Mouse (Mus musculus) small intestine, adult 2 months (tissue): Measurements from ENCODE around the gene Thnsl1. TPM values are rescaled to one million over a fixed set of nuclear protein-coding genes. Genes with fewer than 3 reads are reported as not detected.
A peak's percentile ranks its signal among the peaks of the same experiment; 100 is the strongest.

Experiments
- H3K27ac ChIP-seq: fragments of 200-500 bp; 2 replicates; pipeline ENCODE4 v1.5.1; 2012; ENCODE audit warnings: low read depth, low read length, control low read depth, inconsistent platforms; ENCODE audit not compliant: insufficient read depth
- H3K27me3 ChIP-seq: fragments of 200-500 bp; 2 replicates; pipeline ENCODE4 v1.6.1; 2012; ENCODE audit warnings: mild to moderate bottlenecking, moderate library complexity, low read length, inconsistent platforms; ENCODE audit not compliant: control insufficient read depth, insufficient read depth
- H3K36me3 ChIP-seq: fragments of 200-500 bp; 2 replicates; pipeline ENCODE4 v1.6.1; 2012; ENCODE audit warnings: mild to moderate bottlenecking, low read length, control low read depth, inconsistent platforms; ENCODE audit not compliant: control insufficient read depth, insufficient read depth
- H3K4me1 ChIP-seq: fragments of 200-500 bp; 2 replicates; pipeline ENCODE4 v1.6.1; 2012; ENCODE audit warnings: low read length, inconsistent platforms, mixed read lengths; ENCODE audit not compliant: control insufficient read depth, insufficient read depth, insufficient read length
- H3K4me3 ChIP-seq: fragments of 200-500 bp; 2 replicates; pipeline ENCODE4 v1.5.1; 2012; ENCODE audit warnings: low read depth, mild to moderate bottlenecking, control low read depth, inconsistent platforms, low read length, moderate library complexity
- CTCF ChIP-seq: fragments of 200-500 bp; IDR thresholded peaks from 2 replicates; pipeline ENCODE4 v1.5.1; 2012; ENCODE audit warnings: low read depth, mild to moderate bottlenecking, control low read depth, inconsistent platforms, low read length, moderate library complexity, mixed read lengths; ENCODE audit not compliant: insufficient replicate concordance, insufficient read length; ENCODE audit errors: extremely low read depth
- POLR2A ChIP-seq: fragments of 200-500 bp; IDR thresholded peaks from 2 replicates; pipeline ENCODE4 v1.6.1; 2012; ENCODE audit warnings: low read depth, mild to moderate bottlenecking, control low read depth, inconsistent platforms, low read length, moderate library complexity
- WGBS: fragments of 180-500 bp; shearing (Covaris S2); methylation state at CpG from one replicate; pipeline ENCODE4 v1.1.7; 2018; 5-methylcytosine and 5-hydroxymethylcytosine counted together
- polyA plus RNA-seq: library from polyadenylated mRNA; depleted of rRNA; stranded (reverse); fragments of >200 nt; gene quantifications from 2 replicates; pipeline ENCODE4 v1.2.3, GENCODE M21; 2012

Thnsl1 gene
- polyA plus RNA-seq, 1 experiment, result 2.4 TPM

DNA sequence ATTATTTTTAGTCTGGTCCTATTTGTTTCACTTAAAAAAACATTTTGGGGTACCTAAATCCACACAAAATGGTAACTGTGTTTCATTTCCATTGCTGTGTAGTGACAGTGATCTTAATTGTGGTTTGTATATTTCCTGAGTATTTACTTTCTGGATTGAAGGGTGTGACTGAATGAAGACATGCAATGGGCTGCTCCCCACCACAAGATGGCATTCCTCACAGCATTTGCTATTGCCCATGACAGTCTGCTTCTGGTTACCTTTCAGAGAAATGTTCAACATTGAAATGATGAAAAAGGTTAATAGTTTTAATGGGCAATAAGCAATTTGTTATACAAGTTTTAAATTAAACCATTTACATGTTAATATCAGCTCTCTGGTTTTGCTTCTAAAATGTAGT lies 8.8 kb downstream of the Thnsl1 start:
- 0 out of 2 replicates have a peak, but pooled peaks cover 1% of the 10 kb centered on the region for H3K36me3 ChIP-seq
- no peaks in the 10 kb centered on the region for H3K4me1 ChIP-seq
- no peak overlapping the region for H3K4me3 ChIP-seq
- H3K27ac ChIP-seq, result no peak overlapping the region
- TF ChIP-seq CTCF (no peak), POLR2A (no peak)
- H3K27me3 ChIP-seq, result no peaks in the 10 kb centered on the region

DNA sequence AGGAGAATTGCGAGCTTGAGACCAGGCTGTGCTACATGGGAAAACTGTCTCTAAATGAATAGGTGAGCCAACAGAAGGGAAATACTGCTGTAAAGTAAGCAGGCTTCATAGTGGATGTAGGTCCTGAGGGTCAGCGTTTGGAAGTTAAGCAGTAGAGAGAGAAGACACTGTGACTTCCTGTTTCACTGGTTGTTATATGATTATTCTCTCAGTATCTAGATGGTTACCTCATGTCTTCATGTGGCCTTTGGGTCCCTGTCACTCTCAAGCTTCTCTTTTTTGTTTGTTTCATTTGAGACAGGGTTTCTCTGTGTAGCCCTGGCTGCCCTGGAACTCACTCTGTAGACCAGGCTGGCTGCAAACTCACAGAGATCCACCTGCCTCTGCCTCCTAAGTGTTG lies 9.8 kb downstream of the Thnsl1 start:
- H3K27me3 ChIP-seq, result no peaks in the 10 kb centered on the region
- no peak overlapping the region for H3K4me3 ChIP-seq
- 93% methylated on average over 2 of the region's 2 CpGs for WGBS
- H3K4me1 ChIP-seq, result no peaks in the 10 kb centered on the region
- TF ChIP-seq POLR2A (no peak), CTCF (no peak)
- H3K36me3 ChIP-seq, result 0 out of 2 replicates have a peak, but pooled peaks cover 1% of the 10 kb centered on the region
- H3K27ac ChIP-seq, result no peak overlapping the region

DNA sequence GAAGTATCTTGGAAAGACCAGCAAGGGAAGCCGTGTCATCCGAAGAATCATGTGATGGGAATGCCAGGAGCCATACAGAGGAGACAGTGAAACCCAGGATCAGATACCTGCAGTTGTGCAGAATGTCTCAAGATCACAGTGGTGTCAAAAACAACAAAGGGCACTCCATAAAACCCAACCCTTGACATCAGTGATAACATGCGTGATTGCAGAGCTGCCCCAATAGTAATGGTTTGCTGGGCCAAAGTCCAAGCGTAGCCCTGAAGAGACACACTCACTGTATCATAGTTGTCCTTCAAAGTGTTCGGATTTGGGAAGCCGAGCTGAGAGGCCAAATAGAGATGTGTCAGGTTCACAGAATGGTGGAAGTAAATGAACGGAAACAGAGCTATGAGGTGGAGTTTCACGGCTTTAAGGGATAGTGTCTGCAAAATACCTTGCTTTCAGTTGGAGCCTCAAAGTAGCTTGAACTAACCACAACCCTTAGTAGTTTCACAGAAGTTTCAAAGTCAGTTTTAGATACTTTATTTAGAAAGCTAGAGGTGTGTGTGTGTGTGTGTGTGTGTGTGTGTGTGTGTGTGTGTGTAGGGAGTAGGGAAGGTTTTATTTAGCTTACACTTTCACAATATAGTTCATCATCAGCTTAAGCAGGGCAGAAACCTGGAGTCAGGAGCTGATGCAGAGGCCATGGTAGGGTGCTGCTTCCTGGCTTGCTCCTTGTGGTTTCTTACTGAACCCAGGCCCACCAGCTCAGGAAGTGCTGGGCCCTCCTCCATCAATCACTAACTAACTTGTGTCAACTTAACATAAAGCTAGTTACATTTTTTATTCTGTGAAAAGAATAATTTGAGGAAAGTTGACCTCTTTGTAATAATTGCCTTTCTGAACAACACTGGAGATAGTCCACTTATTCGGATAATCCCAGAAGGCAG lies 17.2 kb downstream of the Thnsl1 start:
- Histone ChIP-seq H3K4me1 (peaks cover 3% of the 10 kb centered on the region; the same call in 1 of the 2 replicates), H3K27me3 (no peaks in the 10 kb centered on the region), H3K36me3 (no peaks in the 10 kb centered on the region), H3K27ac (peak overlapping the region; percentile 21; the same call in 1 of the 2 replicates), H3K4me3 (no peak overlapping the region)
- no peak for TF ChIP-seq CTCF
- TF ChIP-seq POLR2A, result no peak
- 42% methylated on average over 9 of the region's 9 CpGs for WGBS

DNA sequence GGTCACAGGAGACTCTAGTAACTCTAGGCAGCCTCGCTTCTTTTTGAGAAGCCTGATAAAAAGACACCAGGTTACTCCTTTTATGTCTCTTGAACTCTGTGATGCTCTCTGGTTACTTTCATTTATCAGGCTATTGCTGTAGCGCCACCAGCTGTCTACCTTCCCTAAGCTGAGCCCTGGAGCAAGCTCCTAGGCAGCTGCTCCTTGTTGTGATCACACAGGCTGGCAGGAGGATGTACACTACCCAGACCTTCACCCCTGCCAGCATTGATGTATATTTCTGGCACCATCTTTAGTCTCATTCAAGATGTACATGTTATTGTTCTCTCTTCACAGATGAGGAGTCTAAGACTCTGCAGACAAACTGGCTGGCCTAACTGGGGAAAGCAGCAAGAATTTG lies 24.8 kb downstream of the Thnsl1 start:
- no peaks in the 10 kb centered on the region for H3K27me3 ChIP-seq
- no peaks in the 10 kb centered on the region for H3K36me3 ChIP-seq
- 71% methylated on average over 2 of the region's 2 CpGs for WGBS
- H3K4me1 ChIP-seq, result peaks cover 8% of the 10 kb centered on the region; the same call in 1 of the 2 replicates
- no peak overlapping the region for H3K4me3 ChIP-seq
- no peak overlapping the region for H3K27ac ChIP-seq
- TF ChIP-seq POLR2A (no peak), CTCF (no peak)

DNA sequence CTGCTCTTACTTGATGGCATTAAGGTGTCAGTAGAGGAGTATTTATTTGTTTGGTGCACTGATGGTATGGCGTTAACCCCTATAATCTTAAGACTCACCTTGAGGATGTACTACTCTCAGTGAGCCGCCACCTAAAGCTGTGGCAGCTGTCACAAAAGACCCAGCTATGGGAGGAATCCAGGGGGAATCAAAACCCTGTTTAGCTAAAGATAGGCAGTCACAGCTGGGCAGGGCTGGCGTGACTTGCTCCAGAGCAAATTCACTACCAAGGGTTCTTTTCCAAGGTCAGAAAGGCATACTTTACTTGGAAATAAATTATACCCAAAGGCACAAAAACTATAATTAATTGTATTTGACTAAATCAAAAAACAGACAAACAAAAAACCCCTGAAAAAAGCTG lies 25.6 kb downstream of the Thnsl1 start:
- H3K27me3 ChIP-seq, result no peaks in the 10 kb centered on the region
- H3K36me3 ChIP-seq, result no peaks in the 10 kb centered on the region

DNA sequence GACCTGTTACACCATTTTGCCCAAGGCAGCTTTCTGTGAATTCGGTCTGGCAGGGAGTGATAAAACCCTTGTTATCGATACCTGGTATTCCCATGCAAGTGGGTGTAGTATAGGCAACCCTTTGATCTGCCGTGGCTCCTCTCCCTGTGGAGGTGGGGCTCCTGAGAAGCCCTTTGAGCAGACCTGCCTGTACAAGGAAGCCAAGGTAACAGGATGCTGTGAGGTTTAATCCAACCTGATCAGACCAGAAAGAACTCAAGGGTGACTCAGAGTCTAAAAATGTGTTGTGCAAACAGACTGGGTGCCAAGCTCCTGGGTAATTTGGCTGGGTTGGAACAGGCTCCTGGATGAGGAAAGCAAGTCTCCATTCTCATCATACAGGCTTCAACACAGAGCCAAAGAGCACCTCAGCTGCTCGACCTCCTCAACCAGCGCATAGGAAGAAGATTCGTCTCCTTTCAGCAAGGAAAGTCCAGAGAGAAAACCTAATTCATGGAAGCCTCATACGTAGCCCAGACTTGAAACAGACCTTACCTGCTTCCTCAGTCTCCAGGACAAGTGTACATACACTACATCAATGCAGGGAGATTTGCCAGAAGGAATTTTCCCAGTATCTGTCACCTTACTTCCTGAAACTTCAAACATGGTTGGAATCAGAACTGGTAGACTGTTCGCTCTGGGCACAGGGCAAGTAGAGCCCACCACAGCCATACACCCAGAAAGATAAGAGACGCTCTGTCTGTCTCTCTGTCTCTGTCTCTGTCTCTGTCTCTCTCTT lies 29.5 kb downstream of the Thnsl1 start:
- Histone ChIP-seq H3K27ac (peak overlapping the region; percentile 63; the same call in 1 of the 2 replicates), H3K4me3 (no peak overlapping the region), H3K27me3 (no peaks in the 10 kb centered on the region), H3K4me1 (peaks cover 10% of the 10 kb centered on the region; the same call in 1 of the 2 replicates), H3K36me3 (no peaks in the 10 kb centered on the region)
- WGBS, result 33% methylated on average over 9 of the region's 9 CpGs
- TF ChIP-seq CTCF (no peak), POLR2A (no peak)

More for the DNA sequence above, 25.6 kb downstream of the Thnsl1 start:
- H3K4me3 ChIP-seq, result no peak overlapping the region
- no peak overlapping the region for H3K27ac ChIP-seq
- H3K4me1 ChIP-seq, result peaks cover 13% of the 10 kb centered on the region; the same call in 1 of the 2 replicates
- WGBS, result 85% methylated on average over 3 of the region's 3 CpGs
- TF ChIP-seq POLR2A (no peak), CTCF (no peak)

DNA sequence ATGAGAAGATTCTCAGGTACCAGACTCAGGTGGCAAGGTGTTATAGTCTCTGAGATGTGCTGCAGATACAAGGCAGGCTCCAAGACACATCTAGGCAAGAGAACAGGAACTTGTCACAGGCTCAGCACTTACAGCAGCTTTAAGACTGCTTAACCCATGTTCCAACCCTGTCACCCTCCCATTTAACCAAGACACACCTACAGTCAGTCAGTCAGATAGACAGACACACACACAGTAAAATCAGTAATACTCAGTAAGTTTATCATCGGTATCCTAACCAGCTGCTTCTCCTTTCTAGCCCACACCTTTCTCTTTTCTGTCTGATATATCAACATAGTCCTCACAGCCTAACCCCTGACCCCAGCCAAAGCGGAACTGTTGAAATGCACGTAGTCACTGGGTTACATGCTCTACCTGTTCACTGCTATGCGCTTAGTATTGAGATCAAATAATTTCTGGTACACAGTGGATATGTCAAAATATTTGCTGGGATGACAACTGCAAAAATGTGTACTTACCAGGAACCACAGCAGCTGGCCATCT lies 30.4 kb downstream of the Thnsl1 start:
- WGBS, result 80% methylated on average over 4 of the region's 4 CpGs
- H3K36me3 ChIP-seq, result no peaks in the 10 kb centered on the region
- H3K4me3 ChIP-seq, result no peak overlapping the region
- peaks cover 10% of the 10 kb centered on the region; the same call in 1 of the 2 replicates for H3K4me1 ChIP-seq
- H3K27me3 ChIP-seq, result no peaks in the 10 kb centered on the region
- no peak overlapping the region for H3K27ac ChIP-seq
- no peak for TF ChIP-seq CTCF
- no peak for TF ChIP-seq POLR2A
